Mouse (Mus musculus) cortical plate, adult 2 months (tissue): ENCODE results near the gene Cnppd1.
A peak's percentile ranks its signal among the peaks of the same experiment; 100 is the strongest.

ENCODE experiments used
- CTCF ChIP-seq: fragments of 200-500 bp; IDR thresholded peaks from 2 replicates; pipeline ENCODE4 v1.5.1; 2011; ENCODE audit warnings: mild to moderate bottlenecking, control low read depth, low read length; ENCODE audit not compliant: insufficient read depth; ENCODE audit errors: extremely low read depth
- POLR2A ChIP-seq: fragments of 200-500 bp; IDR thresholded peaks from 2 replicates; pipeline ENCODE4 v1.6.1; 2011; ENCODE audit warnings: mild to moderate bottlenecking, low read length, control low read depth; ENCODE audit not compliant: insufficient read depth; ENCODE audit errors: extremely low read depth

GRCm38 (mm10) chr1:75191622-75192402 is 49.3 kb upstream of the Cnppd1 start, which contains the start of the genes Ankzf1 and Atg9a:
- TF ChIP-seq CTCF (no peak), POLR2A (peak; percentile 80)
